Mouse (Mus musculus) kidney, adult 2 months (tissue): ENCODE measurements around the gene Rac3.

Source experiments
- CTCF ChIP-seq: fragments of 200-500 bp; conservative IDR thresholded peaks from 2 replicates; pipeline ENCODE4 v1.5.1; 2011; ENCODE audit warnings: low read depth, mild to moderate bottlenecking, control low read depth, low read length, moderate library complexity, mixed read lengths; ENCODE audit not compliant: insufficient read depth, insufficient read length
- POLR2A ChIP-seq: fragments of 200-500 bp; IDR thresholded peaks from one replicate; pipeline ENCODE4 v1.6.1; 2011; ENCODE audit warnings: low read depth, low read length, control low read depth

GRCm38 (mm10) chr11:120751606-120752005, 30.3 kb downstream of the Rac3 start:
- TF ChIP-seq CTCF (no peak), POLR2A (no peak)
